8 mouse cellular contexts compared by ENCODE assay signal in genomic region chr19:53140044-53140803, GRCm38 (mm10). TPM values are rescaled to one million over a fixed set of nuclear protein-coding genes. Genes with fewer than 3 reads are reported as not detected.
DNase-seq lines count a peak whose midpoint lies in the region; ATAC-seq lines count a peak whose summit lies in the region.

Gene Add3, plus strand, starts transcription at chr19:53140443.

- H3K4me1 ChIP-seq in hindbrain, embryonic 16.5 days (ENCODE audit: control insufficient read depth, insufficient read depth, low read depth, low read length): peaks cover 16% of the 10 kb centered on the region

- 0 out of 2 replicates have a peak, but pooled peaks cover 3% of the 10 kb centered on the region for H3K27me3 ChIP-seq in hindbrain, embryonic 16.5 days (replicated peaks; ENCODE audit: control insufficient read depth, insufficient read depth, low read length)

- peak within 1 kb of the TSS; percentile 88 for H3K4me2 ChIP-seq in hindbrain, embryonic 16.5 days (ENCODE audit: low read length)

- no peaks in the 10 kb centered on the region for H3K9me3 ChIP-seq in hindbrain, embryonic 16.5 days (ENCODE audit: control insufficient read depth, low read length)

- peak within 1 kb of the TSS; percentile 80 for H3K27ac ChIP-seq in hindbrain, embryonic 16.5 days (ENCODE audit: low read depth, low read length)

- ATAC-seq in hindbrain, embryonic 16.5 days: no peak; the same call in 1 of the 2 replicates

- DNase-seq in adipocyte (ENCODE audit: low spot score): peak; percentile 39
- DNase-seq in embryo, embryonic 10 days (ENCODE audit: low spot score): peak; percentile 54
- peak; percentile 28 for DNase-seq in gastrocnemius, postnatal 10 days
- DNase-seq in left cerebral cortex, adult 11 months (ENCODE audit: low spot score): peak; percentile 36
- DNase-seq in lung, postnatal 25 days (ENCODE audit: low spot score): peak; percentile 31
- DNase-seq in retina, postnatal 1 day: peak; percentile 52
- DNase-seq in yolk sac, embryonic 10.5 days (ENCODE audit: low spot score): peak; percentile 44

- H3K4me3 ChIP-seq in hindbrain, embryonic 16.5 days (ENCODE audit: low read length): peak within 1 kb of the TSS; percentile 85

- peak within 1 kb of the TSS; percentile 72 for H3K9ac ChIP-seq in hindbrain, embryonic 16.5 days (ENCODE audit: low read depth, low read length)

- no peaks in the 10 kb centered on the region for H3K36me3 ChIP-seq in hindbrain, embryonic 16.5 days (ENCODE audit: control insufficient read depth, insufficient read depth, low read length)

- WGBS in hindbrain, embryonic 16.5 days: 7% methylated on average over 24 of the region's 24 CpGs

RNA-seq across cellular contexts. Expression of gene Add3, which starts in this region (rescaled TPM):
- total RNA-seq in gastrocnemius, postnatal 10 days (2021): 10 to 100 TPM; 61.3 to 68.6 TPM
- polyA plus RNA-seq in hindbrain, embryonic 16.5 days (2015; fragmentation: Nextera tagmentation; extraction: Ambion mirVana): 48.5 and 51.6 TPM in 2 replicates
